Mouse (Mus musculus) small intestine, adult 2 months (tissue): ENCODE measurements at regions not wholly inside any gene's neighbourhood (a gene's known extent, or its start where the extent isn't known, plus 50 kb on each side); places are given as distances from the start of the nearest gene placed in this dataset.
A peak's percentile ranks its signal among the peaks of the same experiment; 100 is the strongest.

Experiments
- H3K27ac ChIP-seq: fragments of 200-500 bp; 2 replicates; pipeline ENCODE4 v1.5.1; 2012; ENCODE audit warnings: low read depth, low read length, control low read depth, inconsistent platforms; ENCODE audit not compliant: insufficient read depth
- H3K27me3 ChIP-seq: fragments of 200-500 bp; 2 replicates; pipeline ENCODE4 v1.6.1; 2012; ENCODE audit warnings: mild to moderate bottlenecking, moderate library complexity, low read length, inconsistent platforms; ENCODE audit not compliant: control insufficient read depth, insufficient read depth
- H3K36me3 ChIP-seq: fragments of 200-500 bp; 2 replicates; pipeline ENCODE4 v1.6.1; 2012; ENCODE audit warnings: mild to moderate bottlenecking, low read length, control low read depth, inconsistent platforms; ENCODE audit not compliant: control insufficient read depth, insufficient read depth
- H3K4me1 ChIP-seq: fragments of 200-500 bp; 2 replicates; pipeline ENCODE4 v1.6.1; 2012; ENCODE audit warnings: low read length, inconsistent platforms, mixed read lengths; ENCODE audit not compliant: control insufficient read depth, insufficient read depth, insufficient read length
- H3K4me3 ChIP-seq: fragments of 200-500 bp; 2 replicates; pipeline ENCODE4 v1.5.1; 2012; ENCODE audit warnings: low read depth, mild to moderate bottlenecking, control low read depth, inconsistent platforms, low read length, moderate library complexity
- CTCF ChIP-seq: fragments of 200-500 bp; IDR thresholded peaks from 2 replicates; pipeline ENCODE4 v1.5.1; 2012; ENCODE audit warnings: low read depth, mild to moderate bottlenecking, control low read depth, inconsistent platforms, low read length, moderate library complexity, mixed read lengths; ENCODE audit not compliant: insufficient replicate concordance, insufficient read length; ENCODE audit errors: extremely low read depth
- POLR2A ChIP-seq: fragments of 200-500 bp; IDR thresholded peaks from 2 replicates; pipeline ENCODE4 v1.6.1; 2012; ENCODE audit warnings: low read depth, mild to moderate bottlenecking, control low read depth, inconsistent platforms, low read length, moderate library complexity
- WGBS: fragments of 180-500 bp; shearing (Covaris S2); methylation state at CpG from one replicate; pipeline ENCODE4 v1.1.7; 2018; 5-methylcytosine and 5-hydroxymethylcytosine counted together

- 39% methylated on average over 5 of the region's 5 CpGs for WGBS
Measured at GRCm38 (mm10) chr17:45867727-45868126, 134.1 kb upstream of the 1600014C23Rik start.

GRCm38 (mm10) chr17:45866876-45867652 lies 133.4 kb upstream of the 1600014C23Rik start:
- TF ChIP-seq POLR2A = no peak
- no peak for TF ChIP-seq CTCF
- H3K27ac ChIP-seq = peak overlapping the region; percentile 30; the same call in 1 of the 2 replicates
- H3K4me3 ChIP-seq = peak overlapping the region; percentile 10; the same call in 1 of the 2 replicates
- no peaks in the 10 kb centered on the region for H3K36me3 ChIP-seq
- H3K4me1 ChIP-seq = peaks cover 64% of the 10 kb centered on the region
- 61% methylated on average over 15 of the region's 15 CpGs for WGBS
- no peaks in the 10 kb centered on the region for H3K27me3 ChIP-seq

More at GRCm38 (mm10) chr17:45867727-45868126, 134.1 kb upstream of the 1600014C23Rik start:
- Histone ChIP-seq H3K4me1 (peaks cover 69% of the 10 kb centered on the region), H3K4me3 (peak overlapping the region; percentile 10; the same call in 1 of the 2 replicates), H3K27me3 (no peaks in the 10 kb centered on the region), H3K27ac (peak overlapping the region; percentile 30; the same call in 1 of the 2 replicates), H3K36me3 (no peaks in the 10 kb centered on the region)
- TF ChIP-seq CTCF (no peak), POLR2A (no peak)

- Histone ChIP-seq H3K27me3 (no peaks in the 10 kb centered on the region), H3K36me3 (no peaks in the 10 kb centered on the region), H3K27ac (peak overlapping the region; percentile 35; the same call in 1 of the 2 replicates), H3K4me3 (no peak overlapping the region), H3K4me1 (peaks cover 60% of the 10 kb centered on the region)
- 26% methylated on average over 10 of the region's 10 CpGs for WGBS
- TF ChIP-seq CTCF (no peak), POLR2A (no peak)
Measured at GRCm38 (mm10) chr17:45866346-45866745, 132.7 kb upstream of the 1600014C23Rik start.

GRCm38 (mm10) chr17:45865944-45866343 lies 132.3 kb upstream of the 1600014C23Rik start:
- Histone ChIP-seq H3K27ac (no peak overlapping the region), H3K4me1 (peaks cover 58% of the 10 kb centered on the region), H3K4me3 (no peak overlapping the region), H3K36me3 (no peaks in the 10 kb centered on the region), H3K27me3 (no peaks in the 10 kb centered on the region)
- TF ChIP-seq CTCF (no peak), POLR2A (no peak)
- WGBS = 66% methylated on average over 6 of the region's 6 CpGs

- H3K27me3 ChIP-seq = no peaks in the 10 kb centered on the region
- H3K36me3 ChIP-seq = no peaks in the 10 kb centered on the region
- peaks cover 43% of the 10 kb centered on the region for H3K4me1 ChIP-seq
- no peak overlapping the region for H3K4me3 ChIP-seq
- no peak for TF ChIP-seq POLR2A
- no peak for TF ChIP-seq CTCF
- peak overlapping the region; percentile 45; the same call in 1 of the 2 replicates for H3K27ac ChIP-seq
- WGBS = 65% methylated on average over 10 of the region's 10 CpGs
Measured at GRCm38 (mm10) chr17:45863471-45864205, 130.0 kb upstream of the 1600014C23Rik start.

GRCm38 (mm10) chr17:45863031-45863430 lies 129.4 kb upstream of the 1600014C23Rik start:
- Histone ChIP-seq H3K36me3 (no peaks in the 10 kb centered on the region), H3K4me3 (no peak overlapping the region), H3K27me3 (no peaks in the 10 kb centered on the region), H3K4me1 (peaks cover 38% of the 10 kb centered on the region), H3K27ac (0 out of 2 replicates have a peak overlapping the region, but pooled peaks have one; percentile 27)
- WGBS = 74% methylated on average over 3 of the region's 3 CpGs
- TF ChIP-seq POLR2A = no peak
- no peak for TF ChIP-seq CTCF

- Histone ChIP-seq H3K36me3 (no peaks in the 10 kb centered on the region), H3K4me3 (no peak overlapping the region), H3K4me1 (peaks cover 14% of the 10 kb centered on the region; the same call in 1 of the 2 replicates), H3K27ac (no peak overlapping the region), H3K27me3 (no peaks in the 10 kb centered on the region)
- WGBS = 90% methylated on average over 5 of the region's 5 CpGs
- TF ChIP-seq CTCF = no peak
- no peak for TF ChIP-seq POLR2A
Measured at GRCm38 (mm10) chr17:45859441-45859840, 125.8 kb upstream of the 1600014C23Rik start.
